Mouse (Mus musculus) testis, adult 2 months (tissue): ENCODE measurements at regions not wholly inside any gene's neighbourhood (a gene's known extent, or its start where the extent isn't known, plus 50 kb on each side); places are given as distances from the start of the nearest gene placed in this dataset.

Source experiments
- H3K27ac ChIP-seq: fragments of 200-500 bp; 2 replicates; pipeline ENCODE4 v1.5.1; 2012; ENCODE audit warnings: low read depth, low read length; ENCODE audit not compliant: control insufficient read depth, insufficient read depth
- H3K27me3 ChIP-seq: fragments of 200-500 bp; 2 replicates; pipeline ENCODE4 v1.6.1; 2012; ENCODE audit warnings: mild to moderate bottlenecking, low read length, moderate library complexity; ENCODE audit not compliant: control insufficient read depth, insufficient read depth
- H3K36me3 ChIP-seq: fragments of 200-500 bp; 2 replicates; pipeline ENCODE4 v1.6.1; 2012; ENCODE audit warnings: mild to moderate bottlenecking, low read length; ENCODE audit not compliant: control insufficient read depth, insufficient read depth
- H3K4me1 ChIP-seq: fragments of 200-500 bp; 2 replicates; pipeline ENCODE4 v1.6.1; 2012; ENCODE audit warnings: low read length; ENCODE audit not compliant: control insufficient read depth, insufficient read depth
- H3K4me3 ChIP-seq: fragments of 200-500 bp; 2 replicates; pipeline ENCODE4 v1.5.1; 2012; ENCODE audit warnings: low read depth, mild to moderate bottlenecking, low read length, moderate library complexity, mixed read lengths; ENCODE audit not compliant: control insufficient read depth
- CTCF ChIP-seq: fragments of 200-500 bp; IDR thresholded peaks from 2 replicates; pipeline ENCODE4 v1.5.1; 2012; ENCODE audit warnings: low read depth, mild to moderate bottlenecking, inconsistent platforms, low read length, moderate library complexity; ENCODE audit not compliant: control insufficient read depth, insufficient read depth, insufficient replicate concordance
- POLR2A ChIP-seq: fragments of 200-500 bp; IDR thresholded peaks from 2 replicates; pipeline ENCODE4 v1.6.1; 2012; ENCODE audit warnings: low read depth, mild to moderate bottlenecking, inconsistent platforms, low read length, moderate library complexity; ENCODE audit not compliant: control insufficient read depth

GRCm38 (mm10) chr1:73233041-73233440 is 217.3 kb upstream of the Tnp1 start:
- Histone ChIP-seq H3K4me3 (no peak overlapping the region), H3K27ac (no peak overlapping the region), H3K4me1 (no peaks in the 10 kb centered on the region), H3K27me3 (no peaks in the 10 kb centered on the region), H3K36me3 (no peaks in the 10 kb centered on the region)
- TF ChIP-seq POLR2A (no peak), CTCF (no peak)

GRCm38 (mm10) chr1:73230611-73231010 is 214.9 kb upstream of the Tnp1 start:
- TF ChIP-seq CTCF (no peak), POLR2A (no peak)
- no peak overlapping the region for H3K4me3 ChIP-seq

GRCm38 (mm10) chr1:73227246-73227645 is 211.5 kb upstream of the Tnp1 start:
- Histone ChIP-seq H3K27ac (no peak overlapping the region), H3K36me3 (no peaks in the 10 kb centered on the region), H3K4me3 (no peak overlapping the region), H3K4me1 (no peaks in the 10 kb centered on the region), H3K27me3 (no peaks in the 10 kb centered on the region)
- TF ChIP-seq CTCF (no peak), POLR2A (no peak)

More at GRCm38 (mm10) chr1:73230611-73231010, 214.9 kb upstream of the Tnp1 start:
- Histone ChIP-seq H3K4me1 (no peaks in the 10 kb centered on the region), H3K27me3 (no peaks in the 10 kb centered on the region), H3K27ac (no peak overlapping the region), H3K36me3 (no peaks in the 10 kb centered on the region)

GRCm38 (mm10) chr1:73221863-73222262 is 206.2 kb upstream of the Tnp1 start:
- H3K36me3 ChIP-seq, result no peaks in the 10 kb centered on the region
- TF ChIP-seq CTCF, result no peak
- no peak for TF ChIP-seq POLR2A
- no peaks in the 10 kb centered on the region for H3K4me1 ChIP-seq
- no peak overlapping the region for H3K4me3 ChIP-seq
- H3K27me3 ChIP-seq, result no peaks in the 10 kb centered on the region
- H3K27ac ChIP-seq, result no peak overlapping the region

GRCm38 (mm10) chr1:73214305-73214946 is 198.7 kb upstream of the Tnp1 start:
- Histone ChIP-seq H3K4me1 (no peaks in the 10 kb centered on the region), H3K4me3 (no peak overlapping the region), H3K27me3 (no peaks in the 10 kb centered on the region), H3K27ac (no peak overlapping the region), H3K36me3 (no peaks in the 10 kb centered on the region)
- TF ChIP-seq POLR2A (no peak), CTCF (no peak)

- Histone ChIP-seq H3K4me3 (no peak overlapping the region), H3K27ac (no peak overlapping the region), H3K27me3 (no peaks in the 10 kb centered on the region), H3K4me1 (no peaks in the 10 kb centered on the region), H3K36me3 (no peaks in the 10 kb centered on the region)
- TF ChIP-seq POLR2A (no peak), CTCF (no peak)
Measured at GRCm38 (mm10) chr1:73207421-73207820, 191.7 kb upstream of the Tnp1 start.

GRCm38 (mm10) chr1:73205788-73206187 is 190.1 kb upstream of the Tnp1 start:
- H3K27ac ChIP-seq, result no peak overlapping the region
- H3K36me3 ChIP-seq, result no peaks in the 10 kb centered on the region
- H3K4me3 ChIP-seq, result no peak overlapping the region
- no peaks in the 10 kb centered on the region for H3K4me1 ChIP-seq
- H3K27me3 ChIP-seq, result no peaks in the 10 kb centered on the region
- TF ChIP-seq CTCF, result no peak
- TF ChIP-seq POLR2A, result no peak
